Mouse (Mus musculus) hindbrain, embryonic 11.5 days (tissue): ENCODE measurements around the gene Acly. TPM values are rescaled to one million over a fixed set of nuclear protein-coding genes. Genes with fewer than 3 reads are reported as not detected.
A peak's percentile ranks its signal among the peaks of the same experiment; 100 is the strongest.

Source experiments
- ATAC-seq: fragments of 200-750 bp; cut with Nextera tagmentation; 2 replicates; pipeline ENCODE4 v1.8.0; 2017; ENCODE audit warnings: mild to moderate bottlenecking, moderate TSS enrichment, moderate library complexity; ENCODE audit not compliant: low FRiP score
- DNase-seq: peaks from one replicate; pipeline ENCODE4 v3.0.0-alpha.2; 2015; ENCODE audit warnings: low spot score
- H3K27ac ChIP-seq: fragments of 300-500 bp; sonication (generic); 2 replicates; pipeline ENCODE4 v1.5.1; 2014; ENCODE audit warnings: mild to moderate bottlenecking, low read depth, low read length
- H3K27me3 ChIP-seq: fragments of 300-500 bp; sonication (generic); 2 replicates; pipeline ENCODE4 v1.6.1; 2014; ENCODE audit warnings: mild to moderate bottlenecking, low read length, moderate library complexity, mixed read lengths; ENCODE audit not compliant: control insufficient read depth, insufficient read depth
- H3K36me3 ChIP-seq: fragments of 300-500 bp; sonication (generic); 2 replicates; pipeline ENCODE4 v1.6.1; 2014; ENCODE audit warnings: mild to moderate bottlenecking, low read length, moderate library complexity, mixed read lengths; ENCODE audit not compliant: control insufficient read depth, insufficient read depth
- H3K4me1 ChIP-seq: fragments of 300-500 bp; sonication (generic); replicated peaks from 2 replicates; pipeline ENCODE4 v1.6.1; 2014; ENCODE audit warnings: low read length, mixed read lengths; ENCODE audit not compliant: control insufficient read depth, insufficient read depth
- H3K4me2 ChIP-seq: fragments of 300-500 bp; sonication (generic); replicated peaks from 2 replicates; pipeline ENCODE4 v1.6.1; 2014; ENCODE audit warnings: mild to moderate bottlenecking, low read depth, low read length
- H3K4me3 ChIP-seq: fragments of 300-500 bp; sonication (generic); 2 replicates; pipeline ENCODE4 v1.5.1; 2014; ENCODE audit warnings: low read depth, low read length
- H3K9ac ChIP-seq: fragments of 300-500 bp; sonication (generic); 2 replicates; pipeline ENCODE4 v1.6.1; 2014; ENCODE audit warnings: low read depth, low read length
- H3K9me3 ChIP-seq: fragments of 300-500 bp; sonication (generic); 2 replicates; pipeline ENCODE4 v1.6.1; 2016; ENCODE audit warnings: low read length; ENCODE audit not compliant: control insufficient read depth
- WGBS: fragments of 180-500 bp; shearing (Covaris S2); extraction: QIAGEN DNeasy Blood & Tissue Kit; methylation state at CpG from one replicate; pipeline ENCODE4 v1.1.7; 2014; 5-methylcytosine and 5-hydroxymethylcytosine counted together
- polyA plus RNA-seq: library from polyadenylated mRNA; unstranded; fragments of >200 nt; fragmentation: Nextera tagmentation; extraction: Ambion mirVana; gene quantifications from 2 replicates; pipeline ENCODE4 v1.2.1, GENCODE M21; 2014

Gene Acly
- polyA plus RNA-seq, 1 experiment from 2014 or later = 259 TPM

- DNase-seq = peak; percentile 22
- no peak overlapping the region for H3K27ac ChIP-seq
- H3K27me3 ChIP-seq = no peaks in the 10 kb centered on the region
- H3K4me1 ChIP-seq = no peaks in the 10 kb centered on the region
- peaks cover 16% of the 10 kb centered on the region for H3K36me3 ChIP-seq
- WGBS = 94% methylated on average over 6 of the region's 6 CpGs
- H3K4me2 ChIP-seq = no peak overlapping the region
- no peaks in the 10 kb centered on the region for H3K9me3 ChIP-seq
- ATAC-seq = no peak
- no peak overlapping the region for H3K9ac ChIP-seq
- H3K4me3 ChIP-seq = no peak overlapping the region
Observed at GRCm38 (mm10) chr11:100490951-100491350, 36.8 kb downstream of the Acly start.

DNA sequence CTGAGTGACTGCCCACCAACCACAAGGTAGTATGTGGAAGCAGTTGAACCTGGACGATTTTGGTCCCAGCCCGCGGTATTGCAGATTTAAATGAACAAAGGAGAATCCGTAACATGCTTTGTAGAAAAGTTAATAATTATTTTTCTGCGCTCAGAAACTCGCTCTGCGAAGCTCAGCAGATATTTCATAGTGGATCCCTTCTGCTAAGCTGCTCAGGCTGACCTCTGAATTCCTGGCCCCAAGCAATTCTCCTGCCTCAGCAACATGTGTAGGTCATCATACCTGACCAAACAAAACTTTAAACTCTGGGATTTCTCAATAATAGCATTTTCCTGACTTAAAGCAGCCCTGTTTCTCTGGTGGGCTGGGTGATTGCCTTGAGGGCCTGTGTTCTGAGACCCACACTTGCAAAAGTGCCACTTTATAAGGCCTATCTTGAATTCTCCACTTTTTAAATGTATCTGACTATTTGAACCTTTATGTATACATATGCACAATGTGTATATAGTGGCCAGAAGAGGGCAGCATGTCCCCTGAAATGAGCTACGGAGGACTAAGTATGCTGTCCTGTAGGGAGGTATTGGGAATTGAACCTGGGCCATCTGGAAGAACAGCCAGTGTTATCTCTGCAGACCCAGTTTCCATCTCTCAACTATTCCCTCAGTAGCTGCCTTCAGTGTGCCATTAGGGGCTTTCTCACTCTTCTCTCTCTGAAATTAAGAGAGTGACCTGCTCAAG is 41.8 kb downstream of the Acly start:
- ATAC-seq = no peak
- Histone ChIP-seq H3K36me3 (peaks cover 15% of the 10 kb centered on the region), H3K9ac (no peak overlapping the region), H3K9me3 (no peaks in the 10 kb centered on the region), H3K4me3 (no peak overlapping the region), H3K4me1 (no peaks in the 10 kb centered on the region), H3K27me3 (no peaks in the 10 kb centered on the region), H3K27ac (no peak overlapping the region), H3K4me2 (no peak overlapping the region)
- 88% methylated on average over 8 of the region's 8 CpGs for WGBS
- DNase-seq = peak; percentile 48

DNA sequence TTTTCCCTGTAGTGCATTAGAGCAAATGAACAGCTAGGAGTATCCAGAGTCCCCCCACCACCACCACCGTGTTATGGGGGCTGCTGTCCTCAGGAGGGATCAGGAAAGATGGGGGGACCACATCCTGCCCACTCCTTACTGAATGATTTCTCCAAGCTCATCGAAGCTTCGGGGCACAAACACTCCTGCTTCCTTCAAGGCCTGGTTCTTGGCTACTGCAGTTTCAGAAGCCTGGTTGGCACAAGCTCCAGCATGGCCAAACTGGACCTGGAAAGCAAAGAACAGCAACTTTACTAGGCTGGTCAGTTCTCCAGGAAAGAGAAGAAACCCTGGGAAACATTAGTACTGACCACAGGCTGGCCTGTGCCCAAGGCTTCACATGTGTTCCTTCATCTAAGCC is 43.3 kb downstream of the Acly start:
- H3K9ac ChIP-seq = no peak overlapping the region
- ATAC-seq = no peak
- H3K4me2 ChIP-seq = no peak overlapping the region
- 94% methylated on average over 3 of the region's 3 CpGs for WGBS
- no peaks in the 10 kb centered on the region for H3K9me3 ChIP-seq
- H3K27ac ChIP-seq = no peak overlapping the region
- H3K27me3 ChIP-seq = no peaks in the 10 kb centered on the region
- H3K4me3 ChIP-seq = no peak overlapping the region
- DNase-seq = no peak
- peaks cover 23% of the 10 kb centered on the region for H3K36me3 ChIP-seq
- no peaks in the 10 kb centered on the region for H3K4me1 ChIP-seq

GRCm38 (mm10) chr11:100479152-100479551 is 48.6 kb downstream of the Acly start:
- no peak overlapping the region for H3K4me2 ChIP-seq
- no peak overlapping the region for H3K27ac ChIP-seq
- ATAC-seq = no peak
- no peak overlapping the region for H3K4me3 ChIP-seq
- DNase-seq = no peak
- WGBS = 90% methylated on average over 7 of the region's 7 CpGs
- H3K36me3 ChIP-seq = peaks cover 30% of the 10 kb centered on the region
- H3K4me1 ChIP-seq = no peaks in the 10 kb centered on the region
- no peak overlapping the region for H3K9ac ChIP-seq
- no peaks in the 10 kb centered on the region for H3K27me3 ChIP-seq
- no peaks in the 10 kb centered on the region for H3K9me3 ChIP-seq

- H3K9me3 ChIP-seq = no peaks in the 10 kb centered on the region
- ATAC-seq (no peak), DNase-seq (no peak)
- 96% methylated on average over 5 of the region's 5 CpGs for WGBS
- no peak overlapping the region for H3K27ac ChIP-seq
- H3K27me3 ChIP-seq = no peaks in the 10 kb centered on the region
- no peaks in the 10 kb centered on the region for H3K4me1 ChIP-seq
- no peak overlapping the region for H3K4me2 ChIP-seq
- peaks cover 25% of the 10 kb centered on the region for H3K36me3 ChIP-seq
- H3K9ac ChIP-seq = no peak overlapping the region
- H3K4me3 ChIP-seq = no peak overlapping the region
Observed at GRCm38 (mm10) chr11:100476281-100476680, 51.5 kb downstream of the Acly start.

DNA sequence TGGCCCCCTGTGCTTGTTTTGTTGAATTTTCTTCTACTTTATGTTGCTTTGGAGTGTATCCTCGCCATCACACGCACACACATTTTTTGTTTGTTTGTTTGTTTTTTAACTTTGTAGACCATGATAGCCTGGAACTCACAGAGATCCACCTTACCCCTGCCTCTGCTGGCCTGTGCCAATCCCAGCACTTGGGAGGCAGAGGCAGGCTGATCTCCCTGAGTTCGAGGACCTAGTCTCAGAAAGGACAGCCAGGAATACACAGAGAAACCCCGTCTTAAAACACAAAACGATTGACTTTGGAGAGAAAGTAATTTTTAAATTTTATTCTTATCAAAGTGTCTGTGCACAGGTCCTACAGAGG is 54.9 kb downstream of the Acly start:
- DNase-seq = no peak
- Histone ChIP-seq H3K36me3 (0 out of 2 replicates have a peak, but pooled peaks cover 9% of the 10 kb centered on the region), H3K9me3 (no peaks in the 10 kb centered on the region), H3K4me3 (peak overlapping the region; percentile 84; the same call in 1 of the 2 replicates), H3K27me3 (no peaks in the 10 kb centered on the region), H3K4me2 (no peak overlapping the region), H3K9ac (no peak overlapping the region), H3K4me1 (peaks cover 3% of the 10 kb centered on the region), H3K27ac (no peak overlapping the region)
- ATAC-seq = no peak; the same call in 1 of the 2 replicates
- WGBS = 27% methylated on average over 5 of the region's 5 CpGs

- Histone ChIP-seq H3K4me2 (peak within 1 kb of the TSS; percentile 88), H3K27me3 (no peaks in the 10 kb centered on the region), H3K27ac (peak within 1 kb of the TSS; percentile 80), H3K4me1 (peaks cover 3% of the 10 kb centered on the region), H3K4me3 (peak within 1 kb of the TSS; percentile 84), H3K36me3 (0 out of 2 replicates have a peak, but pooled peaks cover 9% of the 10 kb centered on the region), H3K9ac (peak within 1 kb of the TSS; percentile 84), H3K9me3 (no peaks in the 10 kb centered on the region)
- DNase-seq = peak; percentile 96
- peak; percentile 89 for ATAC-seq
- WGBS = 1% methylated on average over 79 of the region's 83 CpGs
Observed at GRCm38 (mm10) chr11:100472197-100472934, 55.4 kb downstream of the Acly start, which contains the start of gene Klhl11. TSS of gene Klhl11 (minus strand) at chr11:100472741.

GRCm38 (mm10) chr11:100471352-100472196 is 56.2 kb downstream of the Acly start:
- no peaks in the 10 kb centered on the region for H3K9me3 ChIP-seq
- no peaks in the 10 kb centered on the region for H3K27me3 ChIP-seq
- 0 out of 2 replicates have a peak, but pooled peaks cover 6% of the 10 kb centered on the region for H3K36me3 ChIP-seq
- 7% methylated on average over 30 of the region's 30 CpGs for WGBS
- DNase-seq (peak; percentile 45), ATAC-seq (no peak)
- peak overlapping the region; percentile 80 for H3K27ac ChIP-seq
- H3K4me2 ChIP-seq = peak overlapping the region; percentile 88
- H3K4me1 ChIP-seq = peaks cover 3% of the 10 kb centered on the region
- peak overlapping the region; percentile 84 for H3K4me3 ChIP-seq
- peak overlapping the region; percentile 84 for H3K9ac ChIP-seq
